Mouse (Mus musculus) cerebellum, postnatal 14 days (tissue): Measurements from ENCODE around the gene Agrp.

Source experiments
- DNase-seq, 2 experiments: peaks; one replicate each; pipeline ENCODE4 v3.0.0; 2021; ENCODE audit warnings: mixed read lengths in 2 of 2

The Agrp gene

DNA sequence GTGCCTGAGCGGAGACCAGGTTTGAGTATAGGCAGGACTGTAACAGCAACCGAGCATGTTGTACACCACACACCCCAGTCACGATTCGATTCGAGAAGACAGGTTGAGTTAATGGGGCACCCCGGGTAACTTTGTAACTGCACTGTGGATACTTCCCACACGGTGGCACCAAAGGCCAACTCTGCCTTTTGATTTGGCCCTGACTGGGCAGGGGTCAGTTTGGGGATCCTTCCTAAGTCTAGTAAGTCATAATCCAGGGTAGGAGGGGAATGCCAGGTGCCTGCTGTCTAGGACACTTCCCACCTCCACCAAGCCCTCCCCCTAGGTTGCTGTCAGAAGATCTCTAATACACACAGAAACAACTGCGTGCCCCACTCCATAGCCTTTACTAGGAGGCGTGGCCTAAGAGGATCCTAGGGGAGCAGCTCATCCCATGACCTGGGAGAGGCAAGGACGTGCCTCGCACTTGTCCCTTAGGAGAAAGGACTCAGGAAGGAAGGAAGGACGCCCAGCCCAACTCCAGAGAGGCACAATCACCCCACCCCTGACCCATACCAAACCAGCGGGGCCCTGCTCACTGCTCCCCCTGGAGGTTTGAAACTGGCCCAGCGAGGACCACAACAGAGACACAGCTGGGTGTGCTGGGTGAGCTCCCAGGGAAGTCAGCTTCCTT is 40.7 kb downstream of the Agrp start:
- peak; percentile 64 to 70 for DNase-seq

GRCm38 (mm10) chr8:105594451-105595242 is 42.5 kb downstream of the Agrp start:
- DNase-seq = no peak

DNA sequence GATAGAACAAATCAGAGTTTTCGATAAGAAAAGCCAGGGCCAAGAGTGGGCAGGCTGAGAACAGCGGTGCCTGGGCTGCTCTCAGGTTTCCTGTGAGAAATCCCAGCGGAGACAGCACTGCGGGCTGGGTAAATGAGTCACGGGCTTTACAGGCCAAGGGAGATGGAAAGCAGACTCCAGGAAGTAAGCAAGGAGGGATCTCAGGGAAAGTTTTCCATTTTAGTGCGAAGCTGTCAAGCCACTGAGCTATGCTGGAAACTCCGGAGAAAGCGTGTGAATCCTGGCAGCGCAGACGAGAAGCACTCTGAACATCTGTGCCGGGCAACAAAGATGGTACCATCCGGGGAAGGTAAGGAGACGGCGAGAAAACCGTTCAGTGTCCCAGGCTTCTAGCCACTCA is 43.3 kb downstream of the Agrp start:
- DNase-seq = no peak

- DNase-seq = no peak
Observed at GRCm38 (mm10) chr8:105592431-105592830, 44.8 kb downstream of the Agrp start.

DNA sequence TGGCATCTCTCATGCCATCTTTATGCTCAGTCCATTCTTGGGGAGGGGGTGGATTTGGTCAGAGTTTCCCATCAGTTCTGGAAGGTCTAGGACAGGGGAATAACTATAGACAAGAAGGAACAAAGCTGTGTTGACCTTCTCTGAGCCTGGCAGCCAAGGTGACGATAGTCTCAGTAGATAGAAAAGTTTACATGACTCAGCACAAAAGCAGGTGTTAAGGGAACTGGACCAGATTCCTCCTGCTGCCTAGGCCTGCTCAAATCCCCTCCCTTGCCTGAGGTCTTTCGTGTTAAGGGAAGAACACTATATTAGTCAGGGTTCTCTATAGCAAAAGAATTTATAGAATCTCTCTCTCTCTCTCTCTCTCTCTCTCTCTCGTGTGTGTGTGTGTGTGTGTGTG is 57.5 kb downstream of the Agrp start:
- no peak for DNase-seq

DNA sequence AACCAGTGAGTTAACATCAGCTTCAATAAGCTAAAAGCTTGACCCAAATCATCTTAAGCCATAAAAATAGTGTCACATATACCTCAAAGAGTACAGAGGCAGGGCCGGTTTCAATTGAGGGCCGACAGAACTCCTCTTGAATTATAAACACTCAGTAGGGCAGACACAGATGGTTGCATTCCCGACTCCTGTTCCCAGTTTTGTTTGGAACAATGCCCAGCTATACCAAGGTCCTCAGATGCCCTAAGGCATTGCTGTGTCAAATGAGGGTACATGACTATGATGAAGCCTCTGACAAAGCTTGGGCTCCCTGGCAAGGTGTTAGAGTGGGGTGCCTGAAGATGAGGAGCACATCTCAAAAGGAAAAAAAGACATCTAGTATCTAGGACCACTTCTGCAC is 61.7 kb downstream of the Agrp start:
- DNase-seq = peak; percentile 24 to 48

DNA sequence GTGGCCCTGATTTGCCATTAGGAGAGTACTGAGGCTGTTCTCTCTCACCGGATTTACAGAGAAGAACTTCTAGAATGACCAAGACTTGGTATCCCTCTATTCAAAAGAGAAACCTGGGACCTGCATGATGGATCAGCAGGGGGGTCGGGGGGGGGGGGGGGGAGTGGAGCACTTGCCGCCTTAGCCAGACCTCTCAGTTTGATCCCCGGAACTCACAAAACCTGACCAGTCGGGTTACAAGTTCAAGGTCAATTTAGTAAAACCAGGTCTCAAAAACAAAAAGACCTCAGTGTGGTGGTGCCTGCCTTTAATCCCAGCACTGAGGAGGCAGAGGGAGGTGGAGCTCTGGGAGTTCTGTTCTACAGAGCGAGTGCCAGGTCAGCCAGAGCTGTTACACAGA is 62.5 kb downstream of the Agrp start:
- DNase-seq = no peak

GRCm38 (mm10) chr8:105573427-105573826 is 63.8 kb downstream of the Agrp start:
- DNase-seq = peak; percentile 33 to 72

DNA sequence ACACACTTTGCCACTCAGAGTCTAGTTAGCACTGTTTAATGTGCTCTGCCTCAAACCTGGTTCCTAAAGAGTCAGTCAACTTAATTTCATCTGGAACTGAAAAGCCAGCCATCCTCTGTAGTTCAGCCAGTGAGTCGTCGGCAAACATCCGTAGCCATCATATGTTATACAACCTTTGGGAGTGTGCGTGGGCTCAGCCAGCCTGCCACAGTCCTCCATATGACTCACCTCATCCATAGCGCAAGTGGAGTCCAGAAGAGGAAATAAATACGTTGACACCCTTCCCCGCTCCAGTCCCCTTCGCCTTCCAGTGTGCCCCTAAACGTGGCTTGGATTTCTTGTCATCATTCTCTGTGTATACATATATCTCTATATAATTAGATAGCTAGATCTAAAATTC is 65.4 kb downstream of the Agrp start:
- no peak for DNase-seq

- DNase-seq = peak in 1 of 2 experiments; percentile 44
Observed at GRCm38 (mm10) chr8:105566703-105567595, 70.2 kb downstream of the Agrp start.

- DNase-seq = peak; percentile 99
Observed at GRCm38 (mm10) chr8:105565952-105566702, 71.1 kb downstream of the Agrp start, which contains the start of gene Atp6v0d1. TSS of gene Atp6v0d1 (minus strand) at chr8:105566047.

DNA sequence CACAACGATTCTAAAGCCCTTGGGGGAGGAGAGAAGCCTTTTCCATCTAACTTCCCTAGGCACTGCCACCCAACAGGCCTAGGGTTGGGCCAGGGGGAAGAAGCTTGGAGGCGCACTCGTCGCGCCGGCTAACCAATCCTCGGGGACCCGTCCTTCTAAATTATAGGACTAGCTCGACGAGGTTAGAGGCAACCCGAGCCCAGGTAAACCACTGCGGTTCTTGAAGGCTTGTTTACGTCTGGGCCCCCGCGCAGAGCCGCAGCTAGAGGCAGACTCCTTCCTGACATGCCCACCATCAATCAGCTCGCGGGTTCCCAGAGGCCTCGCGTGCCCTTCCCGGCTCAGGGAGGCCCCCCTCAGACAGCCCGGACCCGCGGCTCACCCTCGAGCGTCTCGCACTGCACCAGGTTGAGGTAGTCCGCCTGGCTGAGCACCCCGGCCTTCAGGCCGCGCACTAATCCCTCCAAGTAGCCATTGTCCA is 71.8 kb downstream of the Agrp start:
- DNase-seq = no peak

DNA sequence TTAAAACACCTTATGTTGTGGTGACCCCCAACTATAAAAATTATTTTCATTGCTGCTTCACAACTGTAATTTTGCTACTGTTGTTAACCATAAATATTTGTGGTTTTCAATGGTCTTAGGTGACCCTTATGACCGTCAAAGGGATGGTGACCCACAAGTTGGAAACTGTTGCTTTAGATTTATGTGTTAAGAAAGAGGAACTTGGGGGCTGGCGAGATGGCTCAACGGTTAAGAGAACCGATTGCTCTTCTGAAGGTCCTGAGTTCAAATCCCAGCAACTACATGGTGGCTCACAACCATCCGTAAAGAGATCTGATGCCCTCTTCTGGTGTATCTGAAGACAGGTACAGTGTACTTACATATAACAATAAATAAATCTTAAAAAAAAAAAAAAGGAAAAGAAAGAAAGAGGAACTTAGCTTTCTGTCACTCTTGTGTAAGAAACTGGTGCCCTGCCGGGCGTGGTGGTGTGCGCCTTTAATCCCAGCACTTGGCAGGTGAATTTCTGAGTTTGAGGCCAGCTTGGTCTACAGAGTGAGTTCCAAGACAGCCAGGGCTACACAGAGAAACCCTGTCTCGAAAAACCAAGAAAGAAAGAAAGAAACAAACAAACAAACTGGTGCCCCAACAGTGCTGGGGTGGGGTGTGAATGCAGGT is 72.5 kb downstream of the Agrp start:
- DNase-seq = peak in 1 of 2 experiments; percentile 33

- no peak for DNase-seq
Observed at GRCm38 (mm10) chr8:105563871-105564270, 73.3 kb downstream of the Agrp start.

- DNase-seq = no peak
Observed at GRCm38 (mm10) chr8:105562863-105563262, 74.3 kb downstream of the Agrp start.

DNA sequence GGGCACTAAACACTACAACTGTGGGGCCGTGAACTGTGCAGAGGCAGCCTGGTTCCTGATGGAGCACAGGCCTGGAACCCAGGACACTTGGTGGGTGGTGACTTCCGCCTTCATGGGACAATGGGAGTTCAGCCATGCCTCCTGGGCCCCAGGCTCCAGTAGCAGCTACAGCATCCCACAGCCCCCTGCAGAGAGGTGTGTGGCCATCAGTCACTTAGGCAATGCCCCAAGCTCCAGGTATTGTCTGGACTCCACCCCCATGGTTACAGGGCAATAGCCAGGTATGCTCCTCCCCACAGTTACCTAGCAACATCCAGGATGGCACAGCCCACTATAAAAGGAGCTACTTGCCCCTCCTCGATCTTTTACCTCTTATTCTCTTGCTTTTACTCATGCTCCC is 82.0 kb downstream of the Agrp start:
- no peak for DNase-seq

GRCm38 (mm10) chr8:105554087-105554486 is 83.1 kb downstream of the Agrp start:
- peak; percentile 88 to 90 for DNase-seq

GRCm38 (mm10) chr8:105552824-105553223 is 84.4 kb downstream of the Agrp start:
- no peak for DNase-seq

DNA sequence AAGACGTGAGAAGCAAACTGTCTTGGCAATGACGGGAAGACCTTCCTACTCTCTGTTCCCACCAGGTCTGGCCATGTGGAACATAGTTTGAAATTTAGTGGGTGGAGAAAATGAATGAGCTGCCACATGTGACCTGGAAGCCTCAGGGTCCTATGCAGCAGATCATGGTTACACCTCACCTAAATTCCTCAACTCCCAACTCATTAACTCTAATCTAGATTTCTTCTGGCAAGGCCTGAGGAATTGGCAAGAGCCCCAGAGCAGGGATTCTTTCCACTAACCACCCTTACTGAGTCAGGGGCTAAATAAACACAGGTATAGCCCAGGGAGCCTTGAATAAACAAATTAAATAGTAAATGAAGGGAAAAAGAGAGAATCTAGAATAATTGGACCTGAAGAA is 85.2 kb downstream of the Agrp start:
- DNase-seq = no peak

- DNase-seq = no peak
Observed at GRCm38 (mm10) chr8:105550083-105550482, 87.1 kb downstream of the Agrp start.

DNA sequence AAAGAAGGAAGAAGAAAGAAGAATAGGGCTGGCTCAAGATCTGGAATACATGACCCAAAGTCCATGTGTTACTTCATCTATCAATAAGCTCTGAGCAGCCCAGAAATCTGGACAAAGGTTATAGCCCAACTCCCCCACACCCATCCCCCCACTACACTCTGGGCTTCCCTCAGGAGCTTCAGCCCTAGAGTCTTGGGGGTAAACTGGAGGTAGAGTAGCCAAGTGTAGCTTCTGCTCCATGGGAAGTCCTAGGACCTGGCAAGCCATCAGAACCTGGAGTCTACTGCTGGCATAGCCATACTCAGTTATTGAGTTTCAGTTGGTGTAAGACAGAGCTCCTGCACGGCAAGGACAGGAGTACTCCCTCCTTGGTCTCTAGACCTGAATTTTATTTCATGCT is 87.7 kb downstream of the Agrp start:
- DNase-seq = no peak
